Mouse (Mus musculus) midbrain, postnatal 0 days (tissue): Measurements from ENCODE around the gene Shroom3. TPM values are rescaled to one million over a fixed set of nuclear protein-coding genes. Genes with fewer than 3 reads are reported as not detected.
A peak's percentile ranks its signal among the peaks of the same experiment; 100 is the strongest.

Experiments used
- ATAC-seq: fragments of 200-750 bp; cut with Nextera tagmentation; 2 replicates; pipeline ENCODE4 v1.8.0; 2017; ENCODE audit warnings: moderate number of reproducible peaks, mild to moderate bottlenecking, moderate TSS enrichment, moderate library complexity; ENCODE audit not compliant: low FRiP score
- DNase-seq: peaks from one replicate; pipeline ENCODE4 v3.0.0-alpha.2; 2015; ENCODE audit warnings: low spot score
- H3K27ac ChIP-seq: fragments of 300-500 bp; sonication (generic); 2 replicates; pipeline ENCODE4 v1.5.1; 2014; ENCODE audit warnings: low read depth, mild to moderate bottlenecking, low read length, mixed read lengths
- H3K27me3 ChIP-seq: fragments of 300-500 bp; sonication (generic); 2 replicates; pipeline ENCODE4 v1.6.1; 2014; ENCODE audit warnings: low read length, control low read depth, mixed read lengths; ENCODE audit not compliant: insufficient read depth
- H3K36me3 ChIP-seq: fragments of 300-500 bp; sonication (generic); 2 replicates; pipeline ENCODE4 v1.6.1; 2014; ENCODE audit warnings: low read length, control low read depth, mixed read lengths; ENCODE audit not compliant: insufficient read depth
- H3K4me1 ChIP-seq: fragments of 300-500 bp; sonication (generic); 2 replicates; pipeline ENCODE4 v1.6.1; 2014; ENCODE audit warnings: mild to moderate bottlenecking, control low read depth, antibody characterized with exemption, low read length, mixed read lengths; ENCODE audit not compliant: insufficient read depth
- H3K4me2 ChIP-seq: fragments of 300-500 bp; sonication (generic); 2 replicates; pipeline ENCODE4 v1.6.1; 2014; ENCODE audit warnings: low read depth, mild to moderate bottlenecking, low read length, mixed read lengths; ENCODE audit not compliant: poor library complexity, severe bottlenecking
- H3K4me3 ChIP-seq: fragments of 300-500 bp; sonication (generic); 2 replicates; pipeline ENCODE4 v1.5.1; 2014; ENCODE audit warnings: low read depth, mild to moderate bottlenecking, low read length, moderate library complexity
- H3K9ac ChIP-seq: fragments of 300-500 bp; sonication (generic); replicated peaks from 2 replicates; pipeline ENCODE4 v1.6.1; 2014; ENCODE audit warnings: mild to moderate bottlenecking, low read length, moderate library complexity, mixed read lengths; ENCODE audit not compliant: poor library complexity, severe bottlenecking
- H3K9me3 ChIP-seq: fragments of 300-500 bp; sonication (generic); 2 replicates; pipeline ENCODE4 v1.6.1; 2016; ENCODE audit warnings: low read length, control low read depth
- CTCF ChIP-seq: IDR thresholded peaks from 2 replicates; pipeline ENCODE4 v1.5.1; 2016; ENCODE audit warnings: antibody characterized with exemption, mild to moderate bottlenecking
- WGBS: fragments of 180-500 bp; shearing (Covaris S2); extraction: QIAGEN DNeasy Blood & Tissue Kit; methylation state at CpG from one replicate; pipeline ENCODE4 v1.1.7; 2014; 5-methylcytosine and 5-hydroxymethylcytosine counted together
- polyA plus RNA-seq: library from polyadenylated mRNA; unstranded; fragments of >200 nt; fragmentation: Nextera tagmentation; extraction: Ambion mirVana; gene quantifications from 2 replicates; pipeline ENCODE4 v1.2.1, GENCODE M21; 2015
- total RNA-seq: library from RNA; depleted of rRNA; stranded (reverse); fragments of >200 nt; gene quantifications from 2 replicates; pipeline ENCODE4 v1.2.3, GENCODE M21; 2014

Gene Shroom3
- total and polyA plus RNA-seq, 2 experiments from 2014 or later: 1.2 to 8.1 TPM

- Histone ChIP-seq H3K9ac (no peak overlapping the region), H3K4me3 (no peak overlapping the region), H3K36me3 (no peaks in the 10 kb centered on the region), H3K27me3 (no peaks in the 10 kb centered on the region), H3K4me2 (no peak overlapping the region), H3K9me3 (no peaks in the 10 kb centered on the region), H3K27ac (no peak overlapping the region), H3K4me1 (no peaks in the 10 kb centered on the region)
- TF ChIP-seq CTCF: no peak
- DNase-seq (no peak), ATAC-seq (no peak)
- 59% methylated on average over 2 of the region's 2 CpGs for WGBS
These were observed 18.9 kb upstream of the Shroom3 start for GRCm38 (mm10) chr5:92664321-92664720.

DNA sequence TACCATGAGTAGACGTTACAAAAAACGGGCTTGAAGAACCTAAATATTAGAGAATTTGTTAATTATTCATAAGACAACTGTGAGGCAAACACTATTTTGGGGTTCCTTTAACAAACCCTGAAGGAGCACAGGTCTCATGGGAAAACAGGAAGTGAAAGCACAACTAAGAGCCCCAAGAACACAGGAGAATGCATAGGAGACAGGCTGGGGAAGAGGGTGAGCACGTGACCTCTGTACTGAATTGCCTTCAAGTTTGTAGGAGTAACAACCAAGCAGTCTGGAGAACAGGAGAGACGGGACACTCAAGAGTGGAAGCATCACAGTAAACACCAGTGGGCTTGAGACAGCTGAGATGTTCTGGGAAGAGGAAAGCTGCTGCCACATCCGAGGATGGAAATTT is 16.4 kb upstream of the Shroom3 start:
- Histone ChIP-seq H3K36me3 (no peaks in the 10 kb centered on the region), H3K4me1 (no peaks in the 10 kb centered on the region), H3K4me2 (no peak overlapping the region), H3K27ac (no peak overlapping the region), H3K4me3 (no peak overlapping the region), H3K9ac (no peak overlapping the region), H3K27me3 (no peaks in the 10 kb centered on the region), H3K9me3 (no peaks in the 10 kb centered on the region)
- 84% methylated on average over 5 of the region's 5 CpGs for WGBS
- DNase-seq (no peak), ATAC-seq (no peak)
- no peak for TF ChIP-seq CTCF

DNA sequence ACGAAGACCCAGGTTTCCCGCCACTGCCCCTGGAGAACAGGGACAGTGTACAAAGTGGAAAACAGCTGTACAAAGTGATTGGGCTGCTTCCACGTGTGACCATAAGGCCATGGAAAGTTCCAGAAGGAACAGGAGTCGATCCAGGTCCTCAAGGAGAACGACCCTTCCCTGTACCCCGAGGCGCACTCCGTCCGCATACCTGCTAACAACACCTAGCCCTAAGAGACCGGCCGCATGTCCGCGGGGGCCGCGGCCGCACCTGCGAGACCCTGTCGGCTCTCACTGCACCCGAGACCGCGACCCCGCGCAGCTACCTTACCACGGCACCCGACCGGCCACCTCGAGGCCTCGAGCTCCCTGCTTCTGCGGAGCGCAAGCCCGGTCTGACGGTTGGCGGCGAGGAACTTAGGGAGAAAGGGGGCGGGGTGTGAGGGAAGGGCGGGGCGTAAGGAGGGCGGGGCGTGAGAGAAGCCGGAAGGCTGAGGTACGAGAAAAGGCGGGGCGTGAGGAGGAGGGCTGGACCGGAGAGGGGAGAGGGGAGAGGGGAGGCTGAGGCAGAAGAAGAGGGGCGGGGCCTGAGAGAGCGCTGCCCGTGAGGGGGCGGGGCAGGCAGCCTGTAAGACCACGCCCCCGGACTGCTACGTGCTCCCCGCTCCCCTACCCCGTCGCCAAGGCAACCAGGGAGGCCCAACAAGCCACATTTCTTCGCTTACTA is 8.2 kb upstream of the Shroom3 start, which contains the start of gene Ccdc158:
Gene Ccdc158 (minus strand): TSS at position 413 of the 715 bp plus-strand sequence.
- no peaks in the 10 kb centered on the region for H3K4me1 ChIP-seq
- H3K4me3 ChIP-seq: peak within 1 kb of the TSS; percentile 46
- DNase-seq (peak; percentile 91), ATAC-seq (peak; percentile 90)
- whole genome bisulfite sequencing: 13% methylated on average over 47 of the region's 55 CpGs
- TF ChIP-seq CTCF: no peak
- H3K9ac ChIP-seq: peak within 1 kb of the TSS; percentile 30; the same call in 1 of the 2 replicates
- peak within 1 kb of the TSS; percentile 84 for H3K4me2 ChIP-seq
- no peaks in the 10 kb centered on the region for H3K36me3 ChIP-seq
- H3K27me3 ChIP-seq: no peaks in the 10 kb centered on the region
- no peak within 1 kb of the TSS for H3K27ac ChIP-seq
- no peaks in the 10 kb centered on the region for H3K9me3 ChIP-seq

GRCm38 (mm10) chr5:92675574-92675920 is 7.7 kb upstream of the Shroom3 start:
- no peaks in the 10 kb centered on the region for H3K4me1 ChIP-seq
- DNase-seq: no peak
- H3K27me3 ChIP-seq: no peaks in the 10 kb centered on the region
- peak overlapping the region; percentile 30; the same call in 1 of the 2 replicates for H3K9ac ChIP-seq
- H3K4me3 ChIP-seq: peak overlapping the region; percentile 46
- H3K9me3 ChIP-seq: no peaks in the 10 kb centered on the region
- 2% methylated on average over 9 of the region's 9 CpGs for WGBS
- H3K4me2 ChIP-seq: peak overlapping the region; percentile 84
- no peak overlapping the region for H3K27ac ChIP-seq
- H3K36me3 ChIP-seq: no peaks in the 10 kb centered on the region
- TF ChIP-seq CTCF: no peak
- ATAC-seq: no peak

DNA sequence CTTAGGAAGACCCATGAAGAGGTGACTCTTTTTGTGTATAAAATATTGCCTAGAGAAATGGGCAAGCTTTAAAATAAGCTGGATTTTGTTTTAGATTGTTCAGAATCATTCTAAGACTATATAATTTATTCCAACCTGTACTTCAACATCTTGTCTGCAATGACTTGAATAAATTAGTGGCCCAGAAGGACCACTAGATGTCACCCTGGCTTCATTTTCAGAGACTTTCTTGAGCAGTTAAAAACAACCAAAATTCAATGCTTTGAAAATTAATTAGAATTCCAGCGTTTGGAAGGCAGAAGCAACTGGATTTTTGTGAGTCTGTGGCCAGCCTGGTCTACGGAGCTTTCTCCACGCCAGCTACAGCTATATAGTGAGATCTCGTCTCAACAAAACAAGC is 3.8 kb upstream of the Shroom3 start:
- no peak overlapping the region for H3K4me2 ChIP-seq

GRCm38 (mm10) chr5:92681861-92682260 is 1.4 kb upstream of the Shroom3 start:
- Histone ChIP-seq H3K36me3 (no peaks in the 10 kb centered on the region), H3K4me3 (no peak overlapping the region), H3K4me2 (no peak overlapping the region), H3K9me3 (no peaks in the 10 kb centered on the region), H3K9ac (no peak overlapping the region), H3K27me3 (no peaks in the 10 kb centered on the region), H3K4me1 (no peaks in the 10 kb centered on the region), H3K27ac (no peak overlapping the region)
- ATAC-seq (no peak), DNase-seq (no peak)
- 90% methylated on average over 10 of the region's 10 CpGs for WGBS
- TF ChIP-seq CTCF: no peak

More for the DNA sequence above, 3.8 kb upstream of the Shroom3 start:
- Histone ChIP-seq H3K4me3 (no peak overlapping the region), H3K9ac (no peak overlapping the region), H3K4me1 (no peaks in the 10 kb centered on the region), H3K9me3 (no peaks in the 10 kb centered on the region), H3K27ac (no peak overlapping the region), H3K27me3 (no peaks in the 10 kb centered on the region), H3K36me3 (no peaks in the 10 kb centered on the region)
- peak; percentile 81 for DNase-seq
- 13% methylated on average over 4 of the region's 4 CpGs for WGBS
- peak; percentile 20; the same call in 1 of the 2 replicates for ATAC-seq
- TF ChIP-seq CTCF: peak; percentile 86
